Mouse (Mus musculus) left cerebral cortex, adult 9 months (tissue): Measurements from ENCODE around the gene Atn1.
A peak's percentile ranks its signal among the peaks of the same experiment; 100 is the strongest.

Source experiments
- DNase-seq, 2 experiments: peaks; one replicate each; pipeline ENCODE4 v3.0.0; 2022; ENCODE audit warnings: low spot score in 2 of 2

The Atn1 gene

DNA sequence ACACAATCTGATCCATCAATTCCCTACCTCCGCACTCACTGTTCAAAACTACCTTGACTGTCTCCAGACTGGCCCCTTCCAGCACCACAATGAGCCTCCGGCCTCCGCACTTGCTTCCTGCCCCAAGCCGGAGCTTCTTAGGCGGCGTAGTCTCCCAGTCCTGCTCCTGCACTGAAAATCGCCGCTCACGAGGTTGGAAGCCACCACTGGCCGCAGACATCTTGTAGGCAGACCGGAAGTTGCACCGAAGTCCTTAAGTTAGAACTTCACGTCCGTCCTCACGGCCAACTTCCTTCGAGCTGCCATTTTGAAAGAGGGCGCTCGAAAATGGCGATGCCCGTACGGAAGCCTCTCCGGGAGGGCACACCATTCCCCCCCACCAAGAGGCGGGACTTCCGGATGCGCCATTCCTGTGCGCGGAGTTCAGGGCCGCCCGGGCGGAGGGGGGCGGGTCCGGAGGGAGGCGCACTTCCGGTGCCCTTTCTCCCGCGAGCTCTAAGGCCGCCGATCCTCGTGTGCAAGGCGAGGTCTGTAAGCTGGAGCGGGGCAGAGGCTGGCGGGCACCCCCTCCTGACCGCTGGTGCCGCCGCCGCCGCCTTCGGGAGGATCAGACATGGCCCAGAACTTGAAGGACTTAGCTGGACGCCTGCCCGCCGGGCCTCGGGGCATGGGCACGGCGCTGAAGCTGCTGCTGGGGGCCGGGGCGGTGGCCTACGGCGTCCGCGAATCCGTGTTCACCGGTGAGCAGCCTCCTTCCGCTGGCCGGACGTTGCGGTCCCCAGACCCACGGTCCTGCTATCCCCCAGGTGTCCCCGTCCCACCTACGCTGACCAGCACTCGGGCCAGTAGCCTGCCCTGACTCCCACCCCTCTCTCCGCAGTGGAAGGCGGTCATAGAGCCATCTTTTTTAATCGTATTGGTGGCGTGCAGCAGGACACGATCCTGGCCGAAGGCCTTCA is 44.2 kb downstream of the Atn1 start, which contains the start of the genes Emg1 and Phb2:
TSS of gene Emg1 (minus strand) at position 355 of the 959 bp plus-strand sequence.
TSS of gene Phb2 (plus strand) at position 513 of the 959 bp plus-strand sequence.
- peak; percentile 94 to 98 for DNase-seq

- DNase-seq: no peak
These were observed 47.9 kb downstream of the Atn1 start for GRCm38 (mm10) chr6:124708289-124708889.

- DNase-seq: no peak
These were observed 50.2 kb downstream of the Atn1 start for GRCm38 (mm10) chr6:124706061-124706627.

GRCm38 (mm10) chr6:124704417-124704816 is 51.9 kb downstream of the Atn1 start:
- DNase-seq: no peak

DNA sequence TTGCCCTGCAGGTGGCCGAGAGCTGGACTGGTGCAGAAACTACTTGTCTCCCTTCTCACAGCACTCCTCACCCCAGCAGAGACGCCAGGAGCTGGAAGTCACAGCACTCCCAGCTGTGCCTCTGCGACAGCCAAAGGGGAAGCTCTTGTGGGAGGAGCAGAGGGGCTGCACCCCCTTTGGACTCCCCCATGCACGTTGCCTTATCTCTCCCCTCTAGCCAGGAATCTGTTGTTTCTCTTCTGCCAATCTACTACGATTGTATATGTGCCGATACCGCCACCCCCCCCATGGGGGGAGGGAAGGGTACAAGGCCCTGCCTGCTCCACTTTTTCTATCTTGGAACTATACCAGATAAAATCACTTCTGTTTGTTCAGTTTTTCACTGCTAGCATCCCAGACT is 52.5 kb downstream of the Atn1 start:
- DNase-seq: no peak

DNA sequence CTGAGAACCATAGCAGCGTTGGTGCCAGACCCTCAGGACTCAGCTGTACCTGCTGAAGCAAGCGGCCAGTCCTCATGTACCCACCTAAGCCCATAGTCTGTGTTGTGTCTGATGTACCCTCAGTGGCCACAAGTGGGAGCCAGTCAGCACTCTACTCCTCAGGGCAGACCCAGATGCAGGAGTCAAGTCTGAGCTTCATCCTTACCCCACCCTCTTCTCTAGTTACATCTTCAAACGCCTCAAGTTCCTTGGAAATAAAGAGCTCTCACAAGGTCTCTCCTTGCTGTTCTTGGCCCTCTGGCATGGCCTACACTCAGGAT is 53.6 kb downstream of the Atn1 start:
- DNase-seq: peak in 1 of 2 experiments; percentile 73

DNA sequence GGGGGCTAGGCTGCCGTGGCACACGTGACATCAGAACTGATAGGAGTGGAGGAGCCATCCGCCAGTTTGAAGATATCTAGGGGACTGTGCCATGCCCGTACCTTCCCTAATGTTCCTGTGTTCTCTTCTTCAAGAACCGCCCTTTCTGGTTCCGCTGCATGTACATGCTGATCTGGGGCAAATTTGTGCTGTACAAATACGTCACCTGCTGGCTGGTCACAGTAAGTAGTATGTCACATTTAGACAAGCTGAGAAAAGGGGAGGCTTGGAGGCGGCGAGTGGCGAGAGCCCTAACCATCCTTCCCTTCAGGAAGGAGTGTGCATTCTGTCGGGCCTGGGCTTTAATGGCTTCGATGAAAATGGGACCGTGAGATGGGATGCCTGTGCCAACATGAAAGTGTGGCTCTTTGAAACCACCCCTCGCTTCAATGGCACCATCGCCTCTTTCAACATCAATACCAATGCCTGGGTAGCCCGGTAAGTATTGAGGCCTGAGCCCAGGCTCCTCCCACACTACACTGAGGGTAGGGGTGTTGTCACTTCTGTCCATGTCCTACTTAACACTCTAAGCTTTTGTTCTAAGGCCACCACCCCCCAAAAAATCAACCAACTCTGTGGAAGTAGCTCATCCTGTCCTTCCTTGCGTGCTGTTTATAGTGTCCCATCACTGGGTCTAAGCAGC is 54.1 kb downstream of the Atn1 start:
- DNase-seq: no peak

- DNase-seq: no peak
These were observed 55.0 kb downstream of the Atn1 start for GRCm38 (mm10) chr6:124701338-124701737.

GRCm38 (mm10) chr6:124699962-124700610 is 56.2 kb downstream of the Atn1 start:
- peak in 1 of 2 experiments; percentile 66 for DNase-seq

GRCm38 (mm10) chr6:124699366-124699765 is 57.0 kb downstream of the Atn1 start:
- no peak for DNase-seq

GRCm38 (mm10) chr6:124698751-124699150 is 57.6 kb downstream of the Atn1 start:
- DNase-seq: no peak

DNA sequence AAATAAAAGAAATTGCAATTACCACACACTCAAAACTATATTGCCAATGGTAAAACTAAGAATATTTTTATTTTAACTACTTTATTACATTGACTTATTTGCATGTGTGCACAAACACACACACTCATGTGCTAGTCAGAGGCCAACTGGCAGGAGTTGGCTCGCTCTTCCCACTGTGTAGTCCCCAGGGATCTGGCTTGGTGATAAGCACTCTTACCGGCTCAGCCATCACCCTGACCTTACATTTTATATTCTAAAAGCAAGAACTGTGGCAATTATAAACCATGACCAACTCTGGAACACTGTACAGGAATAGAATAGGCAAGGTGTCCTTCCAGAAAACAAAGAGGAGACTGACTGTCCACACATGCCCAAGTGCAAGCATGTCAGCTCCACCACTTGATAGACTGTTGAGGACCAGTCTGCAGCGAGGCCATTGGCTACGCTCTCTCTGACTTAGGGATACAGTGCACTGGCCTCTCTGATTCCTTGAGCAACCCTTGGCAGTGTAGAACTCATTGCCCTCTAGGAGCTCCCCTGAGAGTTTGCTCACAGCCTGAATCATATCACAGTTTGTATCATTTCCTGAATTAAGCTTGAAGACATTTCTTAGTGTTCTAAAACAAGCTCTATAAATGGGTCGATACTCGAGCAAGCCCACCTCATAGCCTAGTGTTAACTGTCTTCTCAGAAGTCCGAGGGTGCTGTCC is 59.7 kb downstream of the Atn1 start:
- DNase-seq: no peak

DNA sequence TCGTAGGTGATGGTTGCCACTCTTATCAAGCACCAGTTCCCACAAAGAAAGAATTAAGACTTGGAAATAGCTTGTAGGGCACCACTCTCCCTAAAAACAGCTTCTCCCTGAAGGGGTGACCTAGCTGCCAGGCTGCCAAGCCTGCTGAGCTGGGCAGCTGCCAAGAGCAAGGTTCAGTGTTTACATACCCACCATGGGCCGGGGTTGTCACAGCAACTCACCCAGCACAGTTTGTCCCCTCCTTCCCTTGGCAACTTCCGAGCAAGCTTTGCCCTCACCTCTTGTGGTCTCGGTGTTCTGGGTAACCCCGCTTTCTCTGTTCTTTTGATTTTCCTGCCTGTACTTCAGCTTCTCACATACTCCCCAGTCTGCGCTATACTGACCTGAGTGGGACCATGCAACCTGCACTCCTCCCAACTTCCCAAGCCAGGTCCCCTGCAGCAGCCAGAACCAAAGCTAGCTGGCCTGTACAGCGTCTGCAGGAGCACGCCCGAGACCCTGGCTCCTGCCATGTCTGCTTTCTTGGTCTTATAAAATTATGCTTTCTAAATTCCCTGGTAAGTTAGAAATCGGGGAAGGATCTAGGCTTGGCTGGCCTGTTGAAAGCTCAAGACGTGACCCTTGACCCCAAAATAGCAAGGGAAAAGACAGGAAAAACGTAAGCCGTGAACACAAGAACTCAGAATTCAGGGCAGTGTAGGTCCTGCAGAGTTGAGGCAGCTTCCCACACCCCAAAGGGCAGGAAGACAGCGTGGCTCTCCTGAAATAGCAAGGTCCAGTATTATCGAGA is 62.0 kb downstream of the Atn1 start:
- DNase-seq: peak in 1 of 2 experiments; percentile 42

GRCm38 (mm10) chr6:124693243-124693981 is 62.9 kb downstream of the Atn1 start:
- no peak for DNase-seq
